In the genomic region with DNA sequence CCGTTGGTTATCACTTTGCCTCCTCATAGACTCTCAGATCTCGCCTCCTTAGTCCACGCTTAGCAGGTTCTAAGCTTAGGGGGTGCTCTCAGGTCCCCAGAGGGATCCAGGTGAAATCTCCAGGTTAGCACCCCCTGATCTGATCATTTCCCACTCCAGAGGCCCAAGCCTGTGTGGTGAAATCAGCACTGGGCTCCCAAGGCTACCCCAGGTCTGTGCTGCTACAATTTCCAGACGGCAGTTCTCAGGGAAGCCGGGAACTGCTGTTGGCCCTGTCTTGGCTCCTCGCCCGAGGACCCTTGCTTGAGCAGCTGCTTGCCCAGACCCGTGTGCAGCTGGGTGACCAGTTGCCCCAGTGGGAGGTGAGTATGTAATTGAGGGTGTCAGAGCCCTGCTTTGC, we compare ENCODE assay signal across 7 mouse cellular contexts. TPM values are rescaled to one million over a fixed set of nuclear protein-coding genes. Genes with fewer than 3 reads are reported as not detected.
DNase-seq lines count a peak whose midpoint lies in the region; ATAC-seq and TF ChIP-seq lines count a peak whose summit lies in the region.

No protein-coding gene starts in this region.

- no peak for ATAC-seq in lung, postnatal 0 days

- no peaks in the 10 kb centered on the region for H3K27me3 ChIP-seq in lung, postnatal 0 days (replicated peaks; ENCODE audit: insufficient read depth, low read length)
- H3K27me3 ChIP-seq in forebrain, embryonic 10.5 days (ENCODE audit: poor library complexity, severe bottlenecking): peaks cover 32% of the 10 kb centered on the region
- H3K27me3 ChIP-seq in limb, embryonic 10.5 days (ENCODE audit: low read depth, poor library complexity, severe bottlenecking): peaks cover 33% of the 10 kb centered on the region
- H3K27me3 ChIP-seq in small intestine, adult 2 months (ENCODE audit: control insufficient read depth, insufficient read depth, low read length): no peaks in the 10 kb centered on the region

- H3K36me3 ChIP-seq in lung, postnatal 0 days (ENCODE audit: insufficient read depth, low read length): no peaks in the 10 kb centered on the region
- peaks cover 42% of the 10 kb centered on the region for H3K36me3 ChIP-seq in forebrain, embryonic 10.5 days (replicated peaks)
- peaks cover 30% of the 10 kb centered on the region for H3K36me3 ChIP-seq in limb, embryonic 10.5 days
- peaks cover 19% of the 10 kb centered on the region for H3K36me3 ChIP-seq in small intestine, adult 2 months (ENCODE audit: control insufficient read depth, insufficient read depth, low read length)

- TF ChIP-seq EP300 in lung, postnatal 0 days (IDR thresholded peaks at IDR 0.05): no peak

- TF ChIP-seq POLR2A in small intestine, adult 2 months (IDR thresholded peaks at IDR 0.05; ENCODE audit: low read depth, low read length): no peak

- TF ChIP-seq CTCF in lung, postnatal 0 days (IDR thresholded peaks at IDR 0.05): no peak
- TF ChIP-seq CTCF in small intestine, adult 2 months (IDR thresholded peaks at IDR 0.05; ENCODE audit: extremely low read depth, insufficient read length, insufficient replicate concordance, low read depth, low read length): no peak
- TF ChIP-seq CTCF in layer of hippocampus, adult 2 months (conservative IDR thresholded peaks at IDR 0.05): no peak

- H3K4me2 ChIP-seq in lung, postnatal 0 days (replicated peaks; ENCODE audit: low read depth, low read length): peak overlapping the region; percentile 88

- peak overlapping the region; percentile 44; the same call in 1 of the 2 replicates for H3K4me3 ChIP-seq in lung, postnatal 0 days (ENCODE audit: low read depth, low read length)
- peak overlapping the region; percentile 80 for H3K4me3 ChIP-seq in forebrain, embryonic 10.5 days
- H3K4me3 ChIP-seq in limb, embryonic 10.5 days: peak overlapping the region; percentile 74
- peak overlapping the region; percentile 75 for H3K4me3 ChIP-seq in small intestine, adult 2 months (ENCODE audit: low read depth, low read length)
- H3K4me3 ChIP-seq in layer of hippocampus, adult 2 months: no peak overlapping the region

- H3K9me3 ChIP-seq in lung, postnatal 0 days (ENCODE audit: low read length): no peaks in the 10 kb centered on the region
- H3K9me3 ChIP-seq in forebrain, embryonic 10.5 days: no peaks in the 10 kb centered on the region
- H3K9me3 ChIP-seq in limb, embryonic 10.5 days (replicated peaks): no peaks in the 10 kb centered on the region

- peaks cover 14% of the 10 kb centered on the region for H3K4me1 ChIP-seq in lung, postnatal 0 days (ENCODE audit: insufficient read depth, low read depth, low read length)
- peaks cover 38% of the 10 kb centered on the region for H3K4me1 ChIP-seq in forebrain, embryonic 10.5 days
- H3K4me1 ChIP-seq in limb, embryonic 10.5 days: peaks cover 33% of the 10 kb centered on the region
- H3K4me1 ChIP-seq in small intestine, adult 2 months (ENCODE audit: control insufficient read depth, insufficient read depth, insufficient read length, low read length): peaks cover 12% of the 10 kb centered on the region; the same call in 1 of the 2 replicates

- no peak overlapping the region for H3K27ac ChIP-seq in lung, postnatal 0 days (ENCODE audit: low read length)
- H3K27ac ChIP-seq in forebrain, embryonic 10.5 days: peak overlapping the region; percentile 87
- H3K27ac ChIP-seq in limb, embryonic 10.5 days: peak overlapping the region; percentile 83
- H3K27ac ChIP-seq in small intestine, adult 2 months (ENCODE audit: insufficient read depth, low read depth, low read length): no peak overlapping the region
- H3K27ac ChIP-seq in layer of hippocampus, adult 2 months: no peak overlapping the region

- H3K9ac ChIP-seq in lung, postnatal 0 days (replicated peaks; ENCODE audit: low read depth): no peak overlapping the region

- WGBS in lung, postnatal 0 days: 32% methylated on average over 8 of the region's 8 CpGs
- WGBS in forebrain, embryonic 10.5 days: 43% methylated on average over 8 of the region's 8 CpGs
- WGBS in limb, embryonic 10.5 days: 44% methylated on average over 8 of the region's 8 CpGs
- WGBS in small intestine, adult 2 months: 20% methylated on average over 8 of the region's 8 CpGs

- DNase-seq in lung, postnatal 0 days (ENCODE audit: low spot score): no peak
- no peak for DNase-seq in lung, postnatal 14 days
- DNase-seq in forebrain, embryonic 10.5 days (ENCODE audit: extremely low spot score, low spot score): no peak
- DNase-seq in limb, embryonic 10.5 days (ENCODE audit: low spot score): no peak
- no peak for DNase-seq in embryo, embryonic 10 days (ENCODE audit: low spot score)
- no peak for DNase-seq in layer of hippocampus, adult 2 months (ENCODE audit: low spot score in 2 of 2)

RNA-seq across cellular contexts. Expression of gene Tedc1, which starts 0.8 kb away (rescaled TPM):
- polyA plus RNA-seq in lung, postnatal 0 days (2015; fragmentation: Nextera tagmentation; extraction: Ambion mirVana): 2.5 and 2.6 TPM in 2 replicates
- 66.4 and 69.6 TPM in 2 replicates for polyA plus RNA-seq in forebrain, embryonic 10.5 days (2016; fragmentation: Nextera tagmentation; extraction: Ambion mirVana)
- 49.4 and 60.2 TPM in 2 replicates for polyA plus RNA-seq in limb, embryonic 10.5 days (2016; fragmentation: Nextera tagmentation; extraction: Ambion mirVana)
- polyA plus RNA-seq in small intestine, adult 2 months (2012; rRNA removed): 9.2 and 18.3 TPM in 2 replicates
- 1 to 10 TPM; 1.3 to 1.4 TPM for total RNA-seq in layer of hippocampus, adult 2 months (2021)

RNA-seq across cellular contexts. Expression of gene Crip1, which starts 10.9 kb away (rescaled TPM):
- polyA plus RNA-seq in lung, postnatal 0 days (2015; fragmentation: Nextera tagmentation; extraction: Ambion mirVana): 1,321 and 1,744 TPM in 2 replicates
- polyA plus RNA-seq in forebrain, embryonic 10.5 days (2016; fragmentation: Nextera tagmentation; extraction: Ambion mirVana): 59.2 and 59.5 TPM in 2 replicates
- polyA plus RNA-seq in limb, embryonic 10.5 days (2016; fragmentation: Nextera tagmentation; extraction: Ambion mirVana): 48.7 and 61.0 TPM in 2 replicates
- 4,805 and 16,576 TPM in 2 replicates for polyA plus RNA-seq in small intestine, adult 2 months (2012; rRNA removed)
- total RNA-seq in layer of hippocampus, adult 2 months (2021): 10 to 100 TPM; 11.9 to 12.9 TPM

RNA-seq across cellular contexts. Expression of gene Crip2, which starts 17.0 kb away (rescaled TPM):
- 1,357 and 1,498 TPM in 2 replicates for polyA plus RNA-seq in lung, postnatal 0 days (2015; fragmentation: Nextera tagmentation; extraction: Ambion mirVana)
- 172 and 182 TPM in 2 replicates for polyA plus RNA-seq in forebrain, embryonic 10.5 days (2016; fragmentation: Nextera tagmentation; extraction: Ambion mirVana)
- polyA plus RNA-seq in limb, embryonic 10.5 days (2016; fragmentation: Nextera tagmentation; extraction: Ambion mirVana): 58.8 and 63.8 TPM in 2 replicates
- polyA plus RNA-seq in small intestine, adult 2 months (2012; rRNA removed): 73.8 and 86.3 TPM in 2 replicates
- total RNA-seq in layer of hippocampus, adult 2 months (2021): 10 to 100 TPM; 90.3 to 99.5 TPM

RNA-seq across cellular contexts. Expression of gene Tmem121, which starts 28.7 kb away (rescaled TPM):
- polyA plus RNA-seq in lung, postnatal 0 days (2015; fragmentation: Nextera tagmentation; extraction: Ambion mirVana): 1.2 TPM in 2 replicates
- 18.7 and 20.3 TPM in 2 replicates for polyA plus RNA-seq in forebrain, embryonic 10.5 days (2016; fragmentation: Nextera tagmentation; extraction: Ambion mirVana)
- 12.3 and 15.7 TPM in 2 replicates for polyA plus RNA-seq in limb, embryonic 10.5 days (2016; fragmentation: Nextera tagmentation; extraction: Ambion mirVana)
- 1.8 and 2.4 TPM in 2 replicates for polyA plus RNA-seq in small intestine, adult 2 months (2012; rRNA removed)
- total RNA-seq in layer of hippocampus, adult 2 months (2021): 10 to 100 TPM; 19.7 to 20.7 TPM

RNA-seq across cellular contexts. Expression of gene Mta1, which starts 58.9 kb away (rescaled TPM):
- 10.5 and 12.2 TPM in 2 replicates for polyA plus RNA-seq in lung, postnatal 0 days (2015; fragmentation: Nextera tagmentation; extraction: Ambion mirVana)
- polyA plus RNA-seq in forebrain, embryonic 10.5 days (2016; fragmentation: Nextera tagmentation; extraction: Ambion mirVana): 21.2 and 22.7 TPM in 2 replicates
- polyA plus RNA-seq in limb, embryonic 10.5 days (2016; fragmentation: Nextera tagmentation; extraction: Ambion mirVana): 22.9 and 25.9 TPM in 2 replicates
- polyA plus RNA-seq in small intestine, adult 2 months (2012; rRNA removed): 23.9 and 47.6 TPM in 2 replicates
- 10 to 100 TPM; 76.0 to 76.9 TPM for total RNA-seq in layer of hippocampus, adult 2 months (2021)

Comparison
In these comparisons a context has a peak if more than half of its experiments do, and no peak if none do; other contexts are left out.
1. H3K27ac ChIP-seq: peak in forebrain, embryonic 10.5 days (single experiment) and limb, embryonic 10.5 days (single experiment); none in lung, postnatal 0 days (single experiment), small intestine, adult 2 months (single experiment) and layer of hippocampus, adult 2 months (single experiment).
2. RNA of gene Crip1, which starts 10.9 kb away (polyA plus RNA-seq): 4,805 to 16,576 TPM in small intestine, adult 2 months and 1,321 to 1,744 TPM in lung, postnatal 0 days; 48.7 to 61.0 TPM in limb, embryonic 10.5 days and 59.2 to 59.5 TPM in forebrain, embryonic 10.5 days; every median in the first group is over 10 times any median in the second.